ENCODE assay signal across 10 mouse cellular contexts in genomic region chr14:120762733-120763132, GRCm38 (mm10).
DNase-seq lines count a peak whose midpoint lies in the region; ATAC-seq and TF ChIP-seq lines count a peak whose summit lies in the region.
"Had no signal": no experiment of that assay in that cellular context is flagged by ENCODE, and none has a peak within 500 bp of the region (broad histone marks: within the 10 kb centered on the region; RNA-seq: fewer than 3 reads in every experiment).

No protein-coding gene starts in this region.

- H3K27me3 ChIP-seq in lung, embryonic 16.5 days (ENCODE audit: control insufficient read depth, insufficient read depth, low read depth, low read length) = no peaks in the 10 kb centered on the region
- H3K27me3 ChIP-seq in testis, adult 2 months (ENCODE audit: control insufficient read depth, insufficient read depth, low read length) = no peaks in the 10 kb centered on the region
- H3K27me3 ChIP-seq: lung, embryonic 15.5 days had no signal

- H3K36me3 ChIP-seq in lung, embryonic 16.5 days (ENCODE audit: control insufficient read depth, insufficient read depth, low read length) = no peaks in the 10 kb centered on the region
- no peaks in the 10 kb centered on the region for H3K36me3 ChIP-seq in testis, adult 2 months (ENCODE audit: control insufficient read depth, insufficient read depth, low read length)
- H3K36me3 ChIP-seq: lung, embryonic 15.5 days had no signal

- intact Hi-C loops in gastrocnemius, adult 2 months (cut with DNase I) = loop anchor here (10.0 kb wide), 1 partner anchor 688 kb away; no protein-coding TSS in a partner anchor

- peak; percentile 27 for DNase-seq in gastrocnemius, adult 2 months
- no peak for DNase-seq in gastrocnemius, postnatal 10 days
- peak; percentile 46 to 48 for DNase-seq in right cerebral cortex, postnatal 10 days (ENCODE audit: low spot score in 2 of 2)
- DNase-seq in right cerebral cortex, postnatal 25 days = no peak
- DNase-seq in embryo, embryonic 9.5 days (ENCODE audit: extremely low spot score) = no peak
- DNase-seq: cerebellum, adult 11-12 months had no signal

- peak; percentile 57; the same call in 1 of the 2 replicates for TF ChIP-seq POLR2A in testis, adult 2 months (IDR thresholded peaks at IDR 0.05; ENCODE audit: control insufficient read depth, low read depth, low read length)

- no peak overlapping the region for H3K27ac ChIP-seq in gastrocnemius, adult 2 months
- H3K27ac ChIP-seq in lung, embryonic 16.5 days (ENCODE audit: low read length) = peak overlapping the region; percentile 4; the same call in 1 of the 2 replicates
- no peak overlapping the region for H3K27ac ChIP-seq in testis, adult 2 months (ENCODE audit: control insufficient read depth, insufficient read depth, low read depth, low read length)
- H3K27ac ChIP-seq: lung, embryonic 15.5 days had no signal

- H3K9ac ChIP-seq in lung, embryonic 16.5 days (ENCODE audit: low read length) = no peak overlapping the region
- H3K9ac ChIP-seq: lung, embryonic 15.5 days had no signal

- WGBS in lung, embryonic 16.5 days = 67% methylated on average over 11 of the region's 11 CpGs

- no peak for TF ChIP-seq CTCF in gastrocnemius, adult 2 months (IDR thresholded peaks at IDR 0.05)
- no peak for TF ChIP-seq CTCF in testis, adult 2 months (IDR thresholded peaks at IDR 0.05; ENCODE audit: control insufficient read depth, insufficient read depth, insufficient replicate concordance, low read depth, low read length)

- no peaks in the 10 kb centered on the region for H3K9me3 ChIP-seq in lung, embryonic 16.5 days (ENCODE audit: control insufficient read depth, low read length)
- H3K9me3 ChIP-seq: lung, embryonic 15.5 days had no signal

- peak; percentile 55 for ATAC-seq in lung, embryonic 16.5 days (ENCODE audit: low read depth)
- no peak for ATAC-seq in erythroid progenitor cell, adult 5-6 weeks (replicated peaks; ENCODE audit: low FRiP score, poor library complexity, severe bottlenecking)

- peaks cover 9% of the 10 kb centered on the region; the same call in 1 of the 2 replicates for H3K4me1 ChIP-seq in lung, embryonic 16.5 days (replicated peaks; ENCODE audit: control insufficient read depth, insufficient read depth, low read length)
- peaks cover 11% of the 10 kb centered on the region for H3K4me1 ChIP-seq in testis, adult 2 months (ENCODE audit: control insufficient read depth, insufficient read depth, low read length)

- H3K4me2 ChIP-seq in lung, embryonic 16.5 days (ENCODE audit: low read depth, low read length) = no peak overlapping the region
- H3K4me2 ChIP-seq: lung, embryonic 15.5 days had no signal

- H3K4me3 ChIP-seq in gastrocnemius, adult 2 months = peak overlapping the region; percentile 41
- H3K4me3 ChIP-seq in lung, embryonic 16.5 days (ENCODE audit: low read length) = no peak overlapping the region
- H3K4me3 ChIP-seq in testis, adult 2 months (ENCODE audit: control insufficient read depth, low read depth, low read length) = no peak overlapping the region
- H3K4me3 ChIP-seq: lung, embryonic 15.5 days had no signal

Comparison
In these comparisons a context has a peak if more than half of its experiments do, and no peak if none do; other contexts are left out.
1. DNase-seq: peak in gastrocnemius, adult 2 months (single experiment) and right cerebral cortex, postnatal 10 days (2 of 2); none in gastrocnemius, postnatal 10 days (single experiment), right cerebral cortex, postnatal 25 days (single experiment) and embryo, embryonic 9.5 days (single experiment).